22 mouse cellular contexts compared by ENCODE assay signal in genomic region chr13:103955652-103956051, GRCm38 (mm10).
"Had no signal": no experiment of that assay in that cellular context is flagged by ENCODE, and none has a peak within 500 bp of the region (broad histone marks: within the 10 kb centered on the region; RNA-seq: fewer than 3 reads in every experiment).

No protein-coding gene starts in this region.

- H3K4me1 ChIP-seq: midbrain, embryonic 13.5 days; neural tube, embryonic 13.5 days had no signal

- DNase-seq: kidney, adult 2 months; kidney, postnatal 10 days; kidney, postnatal 36 days; layer of hippocampus, postnatal 36 days; left cerebral cortex, postnatal 4 days; liver, postnatal 0 days; lung, embryonic 14.5 days; lung, postnatal 14 days; lung, postnatal 4 days; retina, postnatal 1 day; thymus, postnatal 25 days had no signal

- H3K27ac ChIP-seq: kidney, embryonic 15.5 days; limb, embryonic 12.5 days; limb, embryonic 15.5 days; liver, embryonic 14.5 days; midbrain, embryonic 10.5 days; midbrain, embryonic 13.5 days; neural tube, embryonic 13.5 days; stomach, postnatal 0 days had no signal

- H3K4me3 ChIP-seq: kidney, embryonic 15.5 days; limb, embryonic 12.5 days; limb, embryonic 15.5 days; midbrain, embryonic 10.5 days; midbrain, embryonic 13.5 days; myocyte; neural tube, embryonic 13.5 days had no signal

- H3K27me3 ChIP-seq: kidney, embryonic 15.5 days; limb, embryonic 12.5 days; limb, embryonic 15.5 days; midbrain, embryonic 13.5 days; neural tube, embryonic 13.5 days had no signal

- H3K9ac ChIP-seq: kidney, embryonic 15.5 days; limb, embryonic 12.5 days; limb, embryonic 15.5 days; liver, embryonic 14.5 days; liver, postnatal 0 days; lung, embryonic 14.5 days; midbrain, embryonic 13.5 days; neural tube, embryonic 13.5 days had no signal

- H3K4me2 ChIP-seq: kidney, embryonic 15.5 days; limb, embryonic 12.5 days; limb, embryonic 15.5 days; liver, embryonic 11.5 days; lung, embryonic 14.5 days; midbrain, embryonic 13.5 days; neural tube, embryonic 13.5 days had no signal

- H3K9me3 ChIP-seq: kidney, embryonic 15.5 days; limb, embryonic 12.5 days; limb, embryonic 15.5 days; midbrain, embryonic 10.5 days; midbrain, embryonic 13.5 days; neural tube, embryonic 13.5 days had no signal

- ATAC-seq: liver, postnatal 0 days; midbrain, embryonic 13.5 days; midbrain, embryonic 16.5 days had no signal

- H3K36me3 ChIP-seq: kidney, embryonic 15.5 days; limb, embryonic 12.5 days; limb, embryonic 15.5 days; midbrain, embryonic 10.5 days; midbrain, embryonic 13.5 days; neural tube, embryonic 13.5 days had no signal
